Mouse (Mus musculus): ENCODE measurements at regions not wholly inside any gene's neighbourhood (a gene's known extent, or its start where the extent isn't known, plus 50 kb on each side); places are given as distances from the start of the nearest gene placed in this dataset.

DNA sequence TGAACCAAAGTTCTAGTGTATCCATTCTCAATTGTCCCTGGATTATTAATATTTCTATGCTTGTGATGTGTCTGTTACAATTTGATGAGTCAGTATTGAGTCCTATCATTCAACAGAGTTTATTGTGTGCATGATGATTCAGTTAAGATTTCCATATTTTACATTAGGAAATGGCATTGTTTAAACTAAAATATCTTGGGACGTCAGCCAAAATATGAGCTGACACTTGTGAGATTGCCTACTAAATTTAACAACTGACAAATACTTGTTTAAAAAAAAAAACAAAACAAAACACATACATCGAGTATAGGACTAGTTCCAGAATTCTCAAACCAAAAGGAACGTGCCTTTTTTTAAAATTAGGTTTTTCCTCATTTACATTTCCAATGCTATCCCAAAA lies 779.0 kb downstream of the Ttll7 start:
- no peak for ATAC-seq (ENCODE audit: insufficient read depth, low read depth)
- H3K36me3 ChIP-seq (replicated peaks; ENCODE audit: control insufficient read depth, insufficient read depth, low read length) = no peaks in the 10 kb centered on the region

DNA sequence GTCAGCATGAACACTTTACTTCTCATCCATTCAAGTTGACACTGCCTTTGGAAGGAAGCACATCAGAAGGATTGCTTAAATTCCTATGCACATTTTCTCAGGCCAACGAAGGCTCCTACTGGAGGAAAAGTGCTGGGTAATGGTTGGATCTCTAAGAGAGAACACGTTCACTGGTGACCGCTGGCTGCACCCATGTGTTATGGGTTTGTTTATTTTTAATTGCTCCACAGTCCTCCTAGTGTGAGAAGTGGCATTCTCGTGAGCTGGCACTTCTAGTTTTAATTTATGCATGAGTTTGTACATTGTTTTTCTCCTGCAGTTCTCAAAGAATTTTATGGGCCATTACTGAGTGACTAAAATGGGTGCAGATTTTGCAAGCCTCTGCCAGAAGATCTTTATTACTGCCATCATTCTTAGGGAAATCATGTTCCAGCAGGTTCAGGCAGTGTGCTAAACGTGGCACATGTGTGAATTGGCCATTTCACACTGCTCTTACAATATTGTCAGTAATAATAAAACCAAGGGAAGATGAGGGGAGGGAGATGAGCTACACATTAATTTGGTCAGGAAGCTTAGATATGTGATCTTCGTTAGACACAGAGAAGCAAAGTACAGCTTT lies 731.6 kb downstream of the Ttll7 start:
- TF ChIP-seq EP300 (IDR thresholded peaks at IDR 0.05; ENCODE audit: low read depth) (no peak), CTCF (IDR thresholded peaks at IDR 0.05; ENCODE audit: low read depth) (no peak)
- H3K36me3 ChIP-seq (replicated peaks; ENCODE audit: control insufficient read depth, insufficient read depth, low read length) = no peaks in the 10 kb centered on the region
- no peak overlapping the region for H3K9ac ChIP-seq (replicated peaks; ENCODE audit: low read depth, low read length)
- DNase-seq (ENCODE audit: low spot score) = no peak
- no peaks in the 10 kb centered on the region for H3K4me1 ChIP-seq (ENCODE audit: control insufficient read depth, insufficient read depth)
- H3K9me3 ChIP-seq (replicated peaks; ENCODE audit: control insufficient read depth, low read length) = no peaks in the 10 kb centered on the region
- H3K27ac ChIP-seq (ENCODE audit: low read depth) = no peak overlapping the region
- no peaks in the 10 kb centered on the region for H3K27me3 ChIP-seq (ENCODE audit: control insufficient read depth, insufficient read depth, low read length)
- no peak overlapping the region for H3K4me2 ChIP-seq (ENCODE audit: low read depth, low read length)
- no peak overlapping the region for H3K4me3 ChIP-seq (ENCODE audit: low read depth, low read length)
- no peak for ATAC-seq (ENCODE audit: insufficient read depth, low read depth)
- WGBS = 59% methylated on average over 6 of the region's 6 CpGs

More for the DNA sequence above, 779.0 kb downstream of the Ttll7 start:
- Histone ChIP-seq H3K4me1 (ENCODE audit: control insufficient read depth, insufficient read depth) (no peaks in the 10 kb centered on the region), H3K27ac (ENCODE audit: low read depth) (no peak overlapping the region), H3K4me3 (ENCODE audit: low read depth, low read length) (no peak overlapping the region), H3K9me3 (replicated peaks; ENCODE audit: control insufficient read depth, low read length) (no peaks in the 10 kb centered on the region), H3K9ac (replicated peaks; ENCODE audit: low read depth, low read length) (no peak overlapping the region), H3K27me3 (ENCODE audit: control insufficient read depth, insufficient read depth, low read length) (no peaks in the 10 kb centered on the region), H3K4me2 (ENCODE audit: low read depth, low read length) (no peak overlapping the region)
- TF ChIP-seq CTCF (IDR thresholded peaks at IDR 0.05; ENCODE audit: low read depth) = no peak
- TF ChIP-seq EP300 (IDR thresholded peaks at IDR 0.05; ENCODE audit: low read depth) = no peak
- WGBS = 51% methylated on average over 3 of the region's 3 CpGs
- no peak for DNase-seq (ENCODE audit: low spot score)

DNA sequence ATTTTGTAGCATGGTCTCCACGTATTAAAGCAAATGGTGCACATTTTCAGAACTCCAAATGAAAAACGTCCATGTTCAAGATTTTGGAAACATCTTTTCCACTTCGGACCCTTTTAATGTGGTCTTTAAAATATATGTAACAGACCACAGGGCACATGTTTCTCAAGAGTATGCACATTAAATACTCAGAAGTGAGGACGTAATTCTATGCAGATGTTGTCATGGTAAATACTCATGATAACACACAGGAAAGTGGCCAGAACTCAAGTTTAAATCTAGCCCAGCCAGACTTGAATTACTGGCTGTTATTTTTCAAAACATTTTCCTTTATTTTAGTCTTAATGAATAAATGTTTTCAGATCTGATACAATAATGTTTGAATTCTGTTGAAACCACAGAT lies 719.7 kb downstream of the Ttll7 start:
- H3K27me3 ChIP-seq (ENCODE audit: control insufficient read depth, insufficient read depth, low read length) = no peaks in the 10 kb centered on the region
- H3K9me3 ChIP-seq (replicated peaks; ENCODE audit: control insufficient read depth, low read length) = no peaks in the 10 kb centered on the region
- no peaks in the 10 kb centered on the region for H3K36me3 ChIP-seq (replicated peaks; ENCODE audit: control insufficient read depth, insufficient read depth, low read length)
- H3K9ac ChIP-seq (replicated peaks; ENCODE audit: low read depth, low read length) = no peak overlapping the region
- H3K4me2 ChIP-seq (ENCODE audit: low read depth, low read length) = no peak overlapping the region
- no peak overlapping the region for H3K4me3 ChIP-seq (ENCODE audit: low read depth, low read length)
- DNase-seq (ENCODE audit: low spot score) = no peak
- no peak overlapping the region for H3K27ac ChIP-seq (ENCODE audit: low read depth)
- 67% methylated on average over 4 of the region's 4 CpGs for WGBS
- TF ChIP-seq CTCF (IDR thresholded peaks at IDR 0.05; ENCODE audit: low read depth) (no peak), EP300 (IDR thresholded peaks at IDR 0.05; ENCODE audit: low read depth) (no peak)
- no peak for ATAC-seq (ENCODE audit: insufficient read depth, low read depth)
- H3K4me1 ChIP-seq (ENCODE audit: control insufficient read depth, insufficient read depth) = no peaks in the 10 kb centered on the region

DNA sequence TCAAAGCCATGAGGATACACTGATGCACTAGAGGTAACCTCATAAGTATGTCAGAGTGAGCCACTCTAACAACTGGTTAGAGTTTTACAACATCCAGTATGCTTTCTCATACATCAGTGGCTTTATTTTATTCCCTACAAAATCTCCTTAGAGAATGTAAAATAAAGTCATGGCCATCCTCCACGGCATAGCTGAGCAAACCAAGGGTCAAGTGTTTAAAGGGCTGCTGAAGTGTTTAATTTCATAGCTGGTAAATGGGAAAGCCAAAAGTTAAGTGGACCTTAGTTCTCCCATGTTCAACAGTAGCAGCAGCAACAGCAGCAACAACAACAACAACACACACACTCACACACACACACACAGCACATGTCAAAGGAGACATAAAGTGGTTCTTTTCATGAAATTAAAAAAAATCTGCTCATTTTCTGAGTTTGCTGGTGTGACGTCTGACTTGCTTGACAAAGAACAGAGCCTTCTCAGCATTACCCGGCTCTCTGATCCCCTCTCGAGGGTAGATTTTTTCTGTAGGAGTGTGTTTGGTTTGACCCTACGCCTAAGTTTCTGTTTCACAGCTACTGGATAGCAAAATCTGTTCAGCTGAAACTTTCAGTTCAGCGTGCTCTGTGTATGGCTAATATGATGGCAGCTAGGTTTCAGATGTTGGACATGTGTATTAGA lies 693.3 kb downstream of the Ttll7 start:
- 45% methylated on average over 6 of the region's 6 CpGs for whole genome bisulfite sequencing

DNA sequence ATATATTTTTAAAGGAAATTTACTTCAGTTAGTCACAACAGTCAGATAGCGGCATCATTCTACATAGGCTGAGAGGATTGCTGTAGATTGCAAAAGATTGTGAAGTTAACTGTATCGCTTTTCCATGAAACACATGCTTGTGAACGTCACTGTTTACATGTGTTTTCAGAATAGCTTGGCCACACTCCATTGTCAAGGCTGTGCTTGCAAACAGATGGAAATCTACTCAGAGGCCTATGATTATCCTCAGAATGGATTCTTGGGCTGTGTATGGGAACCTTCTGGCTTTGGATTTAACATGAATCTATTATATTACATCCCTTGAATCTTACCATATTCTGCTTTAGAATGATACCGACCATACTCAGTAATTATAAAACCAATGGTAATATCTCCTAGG lies 690.1 kb downstream of the Ttll7 start:
- H3K9ac ChIP-seq (replicated peaks; ENCODE audit: low read depth, low read length) = no peak overlapping the region
- H3K4me3 ChIP-seq (ENCODE audit: low read depth, low read length) = no peak overlapping the region
- H3K4me1 ChIP-seq (ENCODE audit: control insufficient read depth, insufficient read depth) = no peaks in the 10 kb centered on the region
- ATAC-seq (ENCODE audit: insufficient read depth, low read depth) (no peak), DNase-seq (ENCODE audit: low spot score) (no peak)
- H3K9me3 ChIP-seq (replicated peaks; ENCODE audit: control insufficient read depth, low read length) = no peaks in the 10 kb centered on the region
- no peaks in the 10 kb centered on the region for H3K27me3 ChIP-seq (ENCODE audit: control insufficient read depth, insufficient read depth, low read length)
- no peak overlapping the region for H3K27ac ChIP-seq (ENCODE audit: low read depth)
- H3K36me3 ChIP-seq (replicated peaks; ENCODE audit: control insufficient read depth, insufficient read depth, low read length) = no peaks in the 10 kb centered on the region
- H3K4me2 ChIP-seq (ENCODE audit: low read depth, low read length) = no peak overlapping the region
- 87% methylated on average over 4 of the region's 4 CpGs for WGBS
- no peak for TF ChIP-seq CTCF (IDR thresholded peaks at IDR 0.05; ENCODE audit: low read depth)
- TF ChIP-seq EP300 (IDR thresholded peaks at IDR 0.05; ENCODE audit: low read depth) = no peak

More for the DNA sequence above, 693.3 kb downstream of the Ttll7 start:
- Histone ChIP-seq H3K4me2 (ENCODE audit: low read depth, low read length) (no peak overlapping the region), H3K4me1 (ENCODE audit: control insufficient read depth, insufficient read depth) (no peaks in the 10 kb centered on the region), H3K9ac (replicated peaks; ENCODE audit: low read depth, low read length) (no peak overlapping the region), H3K4me3 (ENCODE audit: low read depth, low read length) (no peak overlapping the region), H3K27ac (ENCODE audit: low read depth) (no peak overlapping the region), H3K36me3 (replicated peaks; ENCODE audit: control insufficient read depth, insufficient read depth, low read length) (no peaks in the 10 kb centered on the region), H3K9me3 (replicated peaks; ENCODE audit: control insufficient read depth, low read length) (no peaks in the 10 kb centered on the region), H3K27me3 (ENCODE audit: control insufficient read depth, insufficient read depth, low read length) (no peaks in the 10 kb centered on the region)
- ATAC-seq (ENCODE audit: insufficient read depth, low read depth) (no peak), DNase-seq (ENCODE audit: low spot score) (no peak)
- TF ChIP-seq EP300 (IDR thresholded peaks at IDR 0.05; ENCODE audit: low read depth) (no peak), CTCF (IDR thresholded peaks at IDR 0.05; ENCODE audit: low read depth) (no peak)

DNA sequence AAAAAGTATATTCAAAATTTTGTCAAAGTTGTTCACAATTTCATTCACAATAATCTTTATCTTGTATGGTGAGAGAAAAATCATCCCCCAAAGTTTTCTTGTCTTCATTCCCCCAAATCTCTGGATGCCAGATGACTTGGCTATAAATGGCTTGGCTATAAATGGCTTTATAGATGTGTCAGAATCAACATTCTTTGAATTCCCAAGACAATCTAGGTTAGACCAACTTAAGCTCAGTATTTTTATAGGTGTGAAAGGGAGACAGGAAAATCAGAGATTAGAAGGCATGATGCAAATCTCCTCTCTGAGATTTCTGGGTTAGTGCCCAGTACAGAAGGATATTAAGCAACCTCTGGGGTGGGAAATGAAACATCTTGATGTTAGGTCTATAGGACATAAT lies 685.4 kb downstream of the Ttll7 start:
- no peak overlapping the region for H3K4me3 ChIP-seq (ENCODE audit: low read depth, low read length)

More for the DNA sequence above, 685.4 kb downstream of the Ttll7 start:
- no peaks in the 10 kb centered on the region for H3K27me3 ChIP-seq (ENCODE audit: control insufficient read depth, insufficient read depth, low read length)
- no peak overlapping the region for H3K27ac ChIP-seq (ENCODE audit: low read depth)
- H3K36me3 ChIP-seq (replicated peaks; ENCODE audit: control insufficient read depth, insufficient read depth, low read length) = no peaks in the 10 kb centered on the region
- H3K9me3 ChIP-seq (replicated peaks; ENCODE audit: control insufficient read depth, low read length) = no peaks in the 10 kb centered on the region
- no peak for TF ChIP-seq EP300 (IDR thresholded peaks at IDR 0.05; ENCODE audit: low read depth)
- TF ChIP-seq CTCF (IDR thresholded peaks at IDR 0.05; ENCODE audit: low read depth) = no peak
- H3K9ac ChIP-seq (replicated peaks; ENCODE audit: low read depth, low read length) = no peak overlapping the region
- no peak for DNase-seq (ENCODE audit: low spot score)
- no peaks in the 10 kb centered on the region for H3K4me1 ChIP-seq (ENCODE audit: control insufficient read depth, insufficient read depth)
- H3K4me2 ChIP-seq (ENCODE audit: low read depth, low read length) = no peak overlapping the region
- ATAC-seq (ENCODE audit: insufficient read depth, low read depth) = no peak

Data from heart, postnatal 0 days (tissue).